Mouse (Mus musculus) hindbrain, embryonic 14.5 days (tissue): Measurements from ENCODE around the gene Hist2h4. TPM values are rescaled to one million over a fixed set of nuclear protein-coding genes. Genes with fewer than 3 reads are reported as not detected.
A peak's percentile ranks its signal among the peaks of the same experiment; 100 is the strongest.

Source experiments
- ATAC-seq: fragments of 200-750 bp; cut with Nextera tagmentation; 2 replicates; pipeline ENCODE4 v1.8.0; 2017; ENCODE audit warnings: moderate number of reproducible peaks, mild to moderate bottlenecking, moderate TSS enrichment, moderate library complexity; ENCODE audit not compliant: low FRiP score
- DNase-seq: peaks from one replicate; pipeline ENCODE4 v3.0.0-alpha.2; 2015; ENCODE audit warnings: low spot score
- H3K27ac ChIP-seq: fragments of 300-500 bp; sonication (generic); 2 replicates; pipeline ENCODE4 v1.5.1; 2014; ENCODE audit warnings: mild to moderate bottlenecking, moderate library complexity
- H3K27me3 ChIP-seq: fragments of 300-500 bp; sonication (generic); 2 replicates; pipeline ENCODE4 v1.6.1; 2014; ENCODE audit warnings: mild to moderate bottlenecking, low read length, mixed read lengths; ENCODE audit not compliant: control insufficient read depth, insufficient read depth
- H3K36me3 ChIP-seq: fragments of 300-500 bp; sonication (generic); replicated peaks from 2 replicates; pipeline ENCODE4 v1.6.1; 2014; ENCODE audit not compliant: control insufficient read depth, insufficient read depth
- H3K4me1 ChIP-seq: fragments of 300-500 bp; sonication (generic); replicated peaks from 2 replicates; pipeline ENCODE4 v1.6.1; 2014; ENCODE audit warnings: antibody characterized with exemption, low read length, mixed read lengths; ENCODE audit not compliant: control insufficient read depth, insufficient read depth
- H3K4me2 ChIP-seq: fragments of 300-500 bp; sonication (generic); replicated peaks from 2 replicates; pipeline ENCODE4 v1.6.1; 2014; ENCODE audit warnings: mild to moderate bottlenecking, moderate library complexity
- H3K4me3 ChIP-seq: fragments of 300-500 bp; sonication (generic); replicated peaks from 2 replicates; pipeline ENCODE4 v1.5.1; 2014; ENCODE audit warnings: mild to moderate bottlenecking, low read length
- H3K9ac ChIP-seq: fragments of 300-500 bp; sonication (generic); 2 replicates; pipeline ENCODE4 v1.6.1; 2014
- H3K9me3 ChIP-seq: fragments of 300-500 bp; sonication (generic); 2 replicates; pipeline ENCODE4 v1.6.1; 2016; ENCODE audit warnings: low read length; ENCODE audit not compliant: control insufficient read depth
- WGBS: fragments of 180-500 bp; shearing (Covaris S2); extraction: QIAGEN DNeasy Blood & Tissue Kit; methylation state at CpG from one replicate; pipeline ENCODE4 v1.1.7; 2014; 5-methylcytosine and 5-hydroxymethylcytosine counted together
- polyA plus RNA-seq: library from polyadenylated mRNA; unstranded; fragments of >200 nt; fragmentation: Nextera tagmentation; extraction: Ambion mirVana; gene quantifications from 2 replicates; pipeline ENCODE4 v1.2.1, GENCODE M21; 2014

The Hist2h4 gene
- polyA plus RNA-seq, 1 experiment from 2014 or later = 6.0 TPM

- ATAC-seq (peak; percentile 38), DNase-seq (no peak)
- Histone ChIP-seq H3K4me2 (peak overlapping the region; percentile 77), H3K36me3 (no peaks in the 10 kb centered on the region), H3K27ac (peak overlapping the region; percentile 97), H3K4me1 (peaks cover 20% of the 10 kb centered on the region), H3K9ac (peak overlapping the region; percentile 66), H3K9me3 (no peaks in the 10 kb centered on the region), H3K27me3 (no peaks in the 10 kb centered on the region), H3K4me3 (peak overlapping the region; percentile 52)
- WGBS = 4% methylated on average over 27 of the region's 27 CpGs
Observed at GRCm38 (mm10) chr3:96263558-96264403, 670 bp upstream of the Hist2h4 start.

GRCm38 (mm10) chr3:96262216-96262875 is 765 bp downstream of the Hist2h4 start:
- H3K4me3 ChIP-seq = peak overlapping the region; percentile 52
- WGBS = under 1% methylated on average over 19 of the region's 19 CpGs
- H3K4me2 ChIP-seq = peak overlapping the region; percentile 77
- H3K9ac ChIP-seq = peak overlapping the region; percentile 71
- ATAC-seq (peak; percentile 80), DNase-seq (peak; percentile 74)
- peaks cover 16% of the 10 kb centered on the region for H3K4me1 ChIP-seq
- peak overlapping the region; percentile 97 for H3K27ac ChIP-seq
- no peaks in the 10 kb centered on the region for H3K36me3 ChIP-seq
- H3K9me3 ChIP-seq = no peaks in the 10 kb centered on the region
- H3K27me3 ChIP-seq = no peaks in the 10 kb centered on the region

- Histone ChIP-seq H3K27ac (peak overlapping the region; percentile 97), H3K9ac (peak overlapping the region; percentile 71), H3K4me2 (peak overlapping the region; percentile 77), H3K27me3 (no peaks in the 10 kb centered on the region), H3K9me3 (no peaks in the 10 kb centered on the region), H3K4me3 (peak overlapping the region; percentile 52), H3K4me1 (peaks cover 16% of the 10 kb centered on the region), H3K36me3 (no peaks in the 10 kb centered on the region)
- WGBS = 55% methylated on average over 3 of the region's 3 CpGs
- DNase-seq (no peak), ATAC-seq (no peak)
Observed at GRCm38 (mm10) chr3:96261623-96262022, 1.5 kb downstream of the Hist2h4 start.

DNA sequence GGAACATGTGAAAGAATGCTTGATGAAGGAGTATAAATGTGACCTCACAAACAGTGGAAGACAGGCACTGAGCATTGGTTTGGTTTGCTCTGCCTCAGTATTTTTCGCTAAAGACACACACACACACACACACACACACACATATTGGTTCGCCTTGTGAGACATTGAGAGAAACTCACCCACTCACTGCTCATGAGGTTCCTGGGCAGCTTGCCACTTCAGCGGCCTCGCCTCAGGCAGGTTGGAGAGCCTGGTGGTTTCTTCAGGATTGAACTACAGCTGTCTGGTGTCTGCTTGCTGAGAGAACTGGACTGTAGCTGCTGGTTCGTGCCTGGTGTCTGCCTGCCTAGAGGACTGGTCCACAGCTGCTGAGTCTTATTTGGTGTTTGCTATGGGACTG is 2.9 kb downstream of the Hist2h4 start:
- Histone ChIP-seq H3K4me1 (peaks cover 16% of the 10 kb centered on the region), H3K36me3 (no peaks in the 10 kb centered on the region), H3K27me3 (no peaks in the 10 kb centered on the region), H3K4me2 (no peak overlapping the region), H3K27ac (no peak overlapping the region), H3K4me3 (no peak overlapping the region), H3K9ac (no peak overlapping the region), H3K9me3 (no peaks in the 10 kb centered on the region)
- whole genome bisulfite sequencing = 92% methylated on average over 5 of the region's 5 CpGs
- DNase-seq (no peak), ATAC-seq (no peak)

DNA sequence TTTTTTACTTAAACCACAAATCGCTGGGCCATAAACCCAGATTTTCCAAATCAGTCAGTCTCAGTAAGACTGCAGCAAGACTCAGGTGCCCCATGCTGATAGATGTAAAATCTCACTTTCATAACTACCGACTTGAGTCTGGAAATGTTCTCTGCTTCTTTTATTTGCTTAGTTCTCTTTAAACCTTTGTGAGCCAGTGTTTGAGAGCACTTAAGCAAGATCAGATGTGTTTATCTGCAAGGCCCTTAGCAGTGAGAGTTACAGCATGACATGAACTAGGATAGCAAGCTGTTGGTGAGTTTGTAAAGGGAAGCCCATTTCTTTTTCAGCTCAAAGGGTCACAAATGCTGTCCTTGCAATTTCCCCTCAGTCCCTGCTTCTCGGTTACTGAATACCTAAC is 5.9 kb downstream of the Hist2h4 start:
- no peaks in the 10 kb centered on the region for H3K9me3 ChIP-seq
- no peaks in the 10 kb centered on the region for H3K36me3 ChIP-seq
- H3K4me3 ChIP-seq = no peak overlapping the region
- ATAC-seq = no peak
- H3K9ac ChIP-seq = no peak overlapping the region
- no peak overlapping the region for H3K27ac ChIP-seq
- peaks cover 7% of the 10 kb centered on the region; the same call in 1 of the 2 replicates for H3K4me1 ChIP-seq
- no peak overlapping the region for H3K4me2 ChIP-seq
- no peak for DNase-seq
- 90% methylated on average over 3 of the region's 3 CpGs for WGBS
- H3K27me3 ChIP-seq = no peaks in the 10 kb centered on the region

DNA sequence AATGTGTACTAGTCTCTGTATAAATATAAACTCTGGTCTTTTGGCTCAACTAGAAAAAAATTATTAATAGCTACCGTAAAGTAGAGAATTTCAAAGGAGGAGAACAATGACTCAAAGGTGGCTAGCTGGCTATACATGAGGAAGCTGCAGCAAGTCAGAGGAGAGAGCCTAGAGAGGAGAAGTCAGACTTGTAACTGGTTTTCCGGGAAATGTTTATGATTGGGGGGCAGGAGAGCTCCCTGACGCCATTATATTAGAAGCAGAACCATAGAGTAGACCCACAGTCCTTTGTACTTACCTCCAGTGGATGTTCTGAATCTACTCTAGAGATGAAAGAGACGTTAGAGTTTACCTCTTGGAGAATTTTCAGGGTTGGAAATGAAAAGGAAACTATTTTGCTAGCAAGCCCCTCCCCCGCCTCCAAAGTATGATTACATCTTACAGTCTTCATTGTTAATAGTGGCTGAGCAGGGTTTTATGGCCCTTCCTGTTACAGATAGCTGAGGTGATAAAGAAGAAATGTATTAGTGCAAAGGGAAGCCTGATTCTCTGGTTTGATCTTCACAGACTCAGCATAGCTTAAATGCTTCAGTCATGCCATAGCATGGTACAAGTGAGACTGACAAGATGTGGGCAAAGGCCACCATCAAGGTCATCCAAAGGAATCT is 7.1 kb downstream of the Hist2h4 start:
- WGBS = 87% methylated on average over 5 of the region's 5 CpGs
- H3K4me3 ChIP-seq = no peak overlapping the region

DNA sequence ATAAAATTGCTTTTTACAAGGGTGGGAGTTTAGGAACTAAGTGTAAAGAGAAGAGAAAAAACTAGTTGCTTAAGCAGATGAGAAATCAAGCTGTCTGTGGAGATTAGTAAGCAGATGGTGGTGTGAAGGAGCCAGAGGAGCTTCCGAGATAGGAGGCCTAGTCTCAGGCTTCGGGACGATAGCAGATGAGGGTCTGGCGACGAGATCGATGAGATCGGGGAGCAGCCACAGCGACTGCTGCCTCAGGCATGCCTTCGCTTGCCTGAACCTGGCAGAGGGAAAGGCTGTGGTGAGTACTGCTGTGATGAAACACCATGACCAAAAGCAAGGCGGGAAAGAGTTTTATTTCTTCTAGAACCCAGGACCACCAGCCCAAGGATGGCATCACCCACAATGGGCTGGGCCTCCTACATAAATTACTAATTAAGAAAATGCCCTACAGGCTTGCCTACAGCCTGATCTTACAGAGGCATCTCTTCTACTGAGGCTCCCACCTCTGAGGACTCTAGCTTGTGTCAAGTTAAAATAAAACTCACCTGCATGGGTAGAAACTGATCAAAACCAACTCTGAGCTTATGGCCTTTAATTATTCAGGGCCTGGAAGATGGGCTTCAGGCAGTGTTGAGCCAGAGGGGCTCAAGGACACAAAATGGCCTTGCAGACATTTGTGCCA is 8.3 kb downstream of the Hist2h4 start:
- ATAC-seq = no peak

More for the DNA sequence above, 7.1 kb downstream of the Hist2h4 start:
- Histone ChIP-seq H3K27me3 (no peaks in the 10 kb centered on the region), H3K4me2 (no peak overlapping the region), H3K36me3 (no peaks in the 10 kb centered on the region), H3K4me1 (no peaks in the 10 kb centered on the region), H3K27ac (no peak overlapping the region), H3K9ac (no peak overlapping the region), H3K9me3 (no peaks in the 10 kb centered on the region)
- ATAC-seq (no peak), DNase-seq (no peak)

DNA sequence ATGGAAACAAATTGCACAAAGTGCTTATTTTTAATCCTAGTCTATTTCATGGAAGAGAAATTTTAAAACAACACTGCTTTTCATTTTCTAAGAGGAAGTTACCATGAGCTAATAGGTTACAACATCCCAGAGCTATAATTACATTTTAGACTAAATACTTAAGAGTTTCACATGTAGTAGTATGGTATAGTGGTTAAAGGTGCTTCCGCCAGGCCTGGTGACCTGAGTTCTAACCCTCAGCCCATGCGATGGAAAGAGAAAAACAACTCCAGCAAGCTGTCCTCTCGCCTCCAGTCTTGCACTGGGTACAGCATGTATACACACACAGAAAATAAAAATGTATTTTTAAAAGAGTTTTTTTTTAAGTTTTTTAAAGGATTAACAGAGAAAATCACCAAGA is 11.3 kb downstream of the Hist2h4 start:
- Histone ChIP-seq H3K4me3 (no peak overlapping the region), H3K36me3 (no peaks in the 10 kb centered on the region), H3K27ac (no peak overlapping the region), H3K27me3 (no peaks in the 10 kb centered on the region), H3K4me2 (no peak overlapping the region), H3K4me1 (0 out of 2 replicates have a peak, but pooled peaks cover 5% of the 10 kb centered on the region), H3K9ac (no peak overlapping the region), H3K9me3 (no peaks in the 10 kb centered on the region)
- DNase-seq = no peak
- WGBS = 92% methylated on average over 3 of the region's 3 CpGs
- no peak for ATAC-seq

More for the DNA sequence above, 8.3 kb downstream of the Hist2h4 start:
- no peaks in the 10 kb centered on the region for H3K27me3 ChIP-seq
- no peak overlapping the region for H3K4me2 ChIP-seq
- no peaks in the 10 kb centered on the region for H3K36me3 ChIP-seq
- H3K4me1 ChIP-seq = no peaks in the 10 kb centered on the region
- 52% methylated on average over 10 of the region's 10 CpGs for WGBS
- DNase-seq = no peak
- no peak overlapping the region for H3K4me3 ChIP-seq
- no peak overlapping the region for H3K27ac ChIP-seq
- 0 out of 2 replicates have a peak overlapping the region, but pooled peaks have one; percentile 11 for H3K9ac ChIP-seq
- H3K9me3 ChIP-seq = no peaks in the 10 kb centered on the region
